ENCODE assay signal across 8 mouse cellular contexts in the genomic region with DNA sequence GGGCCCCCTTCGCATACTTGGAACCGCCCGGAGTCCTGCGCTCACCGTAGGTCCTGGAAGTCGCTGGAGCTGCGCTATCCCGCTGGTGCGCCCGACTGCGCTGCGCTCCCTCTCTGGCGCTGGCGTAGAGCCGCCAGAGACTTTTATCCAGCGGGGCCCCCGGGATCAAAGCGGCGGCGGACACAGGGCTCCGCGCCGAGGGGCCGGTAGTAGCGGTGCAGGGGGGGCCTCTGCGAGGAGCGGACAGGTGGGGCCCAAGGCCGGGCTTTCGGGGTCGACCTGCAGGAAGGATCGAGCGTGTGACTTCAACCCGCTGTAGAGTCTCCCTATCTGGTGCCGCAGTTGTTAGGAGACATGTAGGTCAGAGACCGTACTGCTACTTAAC. TPM values are rescaled to one million over a fixed set of nuclear protein-coding genes. Genes with fewer than 3 reads are reported as not detected.
DNase-seq lines count a peak whose midpoint lies in the region; ATAC-seq and TF ChIP-seq lines count a peak whose summit lies in the region.

A gene (minus strand): TSS at position 100 of the 385 bp plus-strand sequence.

- no peak within 1 kb of the TSS for H3K27ac ChIP-seq in lung, postnatal 0 days (ENCODE audit: low read length)
- H3K27ac ChIP-seq in limb, embryonic 10.5 days: peak within 1 kb of the TSS; percentile 59
- no peak within 1 kb of the TSS for H3K27ac ChIP-seq in neural tube, embryonic 15.5 days (replicated peaks)

- WGBS in lung, postnatal 0 days: 4% methylated on average over 35 of the region's 35 CpGs
- under 1% methylated on average over 35 of the region's 35 CpGs for WGBS in limb, embryonic 10.5 days
- 1% methylated on average over 35 of the region's 35 CpGs for WGBS in neural tube, embryonic 15.5 days

- TF ChIP-seq CTCF in lung, postnatal 0 days (IDR thresholded peaks at IDR 0.05): no peak

- H3K9ac ChIP-seq in lung, postnatal 0 days (replicated peaks; ENCODE audit: low read depth): no peak within 1 kb of the TSS
- H3K9ac ChIP-seq in neural tube, embryonic 15.5 days (replicated peaks): 0 out of 2 replicates have a peak within 1 kb of the TSS, but pooled peaks have one; percentile 15

- peak; percentile 1; the same call in 1 of the 2 replicates for ATAC-seq in lung, postnatal 0 days
- ATAC-seq in neural tube, embryonic 15.5 days (ENCODE audit: low FRiP score): no peak
- ATAC-seq in granulocyte monocyte progenitor cell, adult 5-6 weeks (replicated peaks; ENCODE audit: poor library complexity, severe bottlenecking): no peak

- no peak for TF ChIP-seq EP300 in lung, postnatal 0 days (IDR thresholded peaks at IDR 0.05)

- H3K36me3 ChIP-seq in lung, postnatal 0 days (ENCODE audit: insufficient read depth, low read length): no peaks in the 10 kb centered on the region
- no peaks in the 10 kb centered on the region for H3K36me3 ChIP-seq in limb, embryonic 10.5 days
- no peaks in the 10 kb centered on the region for H3K36me3 ChIP-seq in neural tube, embryonic 15.5 days

- H3K4me3 ChIP-seq in lung, postnatal 0 days (ENCODE audit: low read depth, low read length): peak within 1 kb of the TSS; percentile 45
- peak within 1 kb of the TSS; percentile 58 for H3K4me3 ChIP-seq in limb, embryonic 10.5 days
- H3K4me3 ChIP-seq in neural tube, embryonic 15.5 days (replicated peaks): peak within 1 kb of the TSS; percentile 38

- H3K9me3 ChIP-seq in lung, postnatal 0 days (ENCODE audit: low read length): no peaks in the 10 kb centered on the region
- H3K9me3 ChIP-seq in limb, embryonic 10.5 days (replicated peaks): no peaks in the 10 kb centered on the region
- no peaks in the 10 kb centered on the region for H3K9me3 ChIP-seq in neural tube, embryonic 15.5 days (replicated peaks)

- H3K4me1 ChIP-seq in lung, postnatal 0 days (ENCODE audit: insufficient read depth, low read depth, low read length): peaks cover 7% of the 10 kb centered on the region
- H3K4me1 ChIP-seq in limb, embryonic 10.5 days: peaks cover 43% of the 10 kb centered on the region
- H3K4me1 ChIP-seq in neural tube, embryonic 15.5 days: peaks cover 23% of the 10 kb centered on the region

- DNase-seq in adrenal gland, adult (ENCODE audit: inconsistent age in 2 of 2, low spot score in 1 of 2): peak; percentile 41 to 65
- no peak for DNase-seq in adrenal gland, postnatal 4 days (ENCODE audit: low spot score in 2 of 2)
- no peak for DNase-seq in lung, postnatal 0 days (ENCODE audit: low spot score)
- no peak for DNase-seq in lung, postnatal 14 days
- DNase-seq in limb, embryonic 10.5 days (ENCODE audit: low spot score): no peak
- no peak for DNase-seq in ovary, adult 18-20 months (ENCODE audit: low spot score)

- H3K4me2 ChIP-seq in lung, postnatal 0 days (replicated peaks; ENCODE audit: low read depth, low read length): peak within 1 kb of the TSS; percentile 79
- peak within 1 kb of the TSS; percentile 64 for H3K4me2 ChIP-seq in neural tube, embryonic 15.5 days

- H3K27me3 ChIP-seq in lung, postnatal 0 days (replicated peaks; ENCODE audit: insufficient read depth, low read length): peaks cover 41% of the 10 kb centered on the region
- peaks cover 86% of the 10 kb centered on the region for H3K27me3 ChIP-seq in limb, embryonic 10.5 days (ENCODE audit: low read depth, poor library complexity, severe bottlenecking)
- peaks cover 77% of the 10 kb centered on the region for H3K27me3 ChIP-seq in neural tube, embryonic 15.5 days (replicated peaks)

RNA-seq across cellular contexts. Expression of the gene that starts here (rescaled TPM):
- 10 to 100 TPM in 1 of 2 experiments, 1 to 10 TPM in 1; 8.6 to 14.8 TPM for total RNA-seq in adrenal gland, postnatal 4 days (2021)
- polyA plus RNA-seq in lung, postnatal 0 days (2015; fragmentation: Nextera tagmentation; extraction: Ambion mirVana): 8.5 and 10.2 TPM in 2 replicates
- polyA plus RNA-seq in limb, embryonic 10.5 days (2016; fragmentation: Nextera tagmentation; extraction: Ambion mirVana): 9.1 and 10.1 TPM in 2 replicates
- polyA plus RNA-seq in neural tube, embryonic 15.5 days (2015; fragmentation: Nextera tagmentation; extraction: Ambion mirVana): 6.1 and 7.1 TPM in 2 replicates
- total RNA-seq in granulocyte monocyte progenitor cell, adult 5-6 weeks (2014; fragmentation: Nextera tagmentation): not detected in 2 replicates
- total RNA-seq in granulocyte monocyte progenitor cell, adult 5-6 weeks (2017): not detected in 2 replicates

Comparison
In these comparisons a context has a peak if more than half of its experiments do, and no peak if none do; other contexts are left out.
1. RNA of the gene that starts here (total RNA-seq): 8.6 to 14.8 TPM in adrenal gland, postnatal 4 days; not detected in granulocyte monocyte progenitor cell, adult 5-6 weeks; every median in the first group is over 4 times any median in the second.
2. DNase-seq: peak in adrenal gland, adult (2 of 2); none in adrenal gland, postnatal 4 days (0 of 2), lung, postnatal 0 days (single experiment), lung, postnatal 14 days (single experiment), limb, embryonic 10.5 days (single experiment) and ovary, adult 18-20 months (single experiment).
3. Peak in every context shown above with its lines, with median percentiles within 50 percentile points of each other: H3K4me3 ChIP-seq.